Mouse (Mus musculus) heart, adult 2 months (tissue): ENCODE results near the gene Sestd1.

Experiments
- CTCF ChIP-seq: fragments of 200-600 bp; IDR thresholded peaks from 2 replicates; pipeline ENCODE4 v1.8.1; 2022; ENCODE audit warnings: antibody characterized with exemption, mild to moderate bottlenecking, moderate library complexity
- POLR2A ChIP-seq: fragments of 200-500 bp; IDR thresholded peaks from 2 replicates; pipeline ENCODE4 v1.6.1; 2011; ENCODE audit warnings: mild to moderate bottlenecking, low read depth, low read length, control low read depth; ENCODE audit not compliant: insufficient read depth

DNA sequence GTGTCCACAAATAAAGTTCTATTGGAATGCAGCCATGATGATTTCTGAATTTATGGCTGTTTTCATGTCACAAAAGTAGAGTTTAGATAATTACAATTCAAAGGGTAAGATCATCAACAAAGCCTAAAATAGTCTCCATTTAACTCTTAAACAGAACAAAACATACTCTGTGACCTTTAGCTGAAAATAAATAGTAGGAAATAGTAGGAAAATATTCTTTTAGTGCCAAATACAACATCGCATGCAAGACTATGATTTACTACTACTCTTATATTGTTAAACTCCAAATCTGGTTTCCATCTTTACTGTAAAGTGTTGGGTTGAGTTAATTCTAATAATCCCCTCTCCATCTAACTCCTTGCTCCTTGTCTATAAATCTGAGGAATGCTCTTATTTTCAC is 147.0 kb downstream of the Sestd1 start:
- TF ChIP-seq CTCF (no peak), POLR2A (no peak)
